Mouse (Mus musculus): Measurements from ENCODE around the gene Afap1l2. TPM values are rescaled to one million over a fixed set of nuclear protein-coding genes. Genes with fewer than 3 reads are reported as not detected.

The Afap1l2 gene
- polyA plus RNA-seq, 1 experiment = 7.6 TPM

- Histone ChIP-seq H3K4me1 (ENCODE audit: control insufficient read depth, insufficient read depth, insufficient read length) (no peaks in the 10 kb centered on the region), H3K27ac (ENCODE audit: insufficient read depth, low read length) (no peak overlapping the region), H3K36me3 (ENCODE audit: control insufficient read depth, insufficient read depth, low read length) (no peaks in the 10 kb centered on the region), H3K4me3 (ENCODE audit: extremely low read depth, insufficient read depth, insufficient read length) (no peak overlapping the region), H3K27me3 (ENCODE audit: control insufficient read depth, insufficient read depth, low read length) (no peaks in the 10 kb centered on the region)
- TF ChIP-seq CTCF (IDR thresholded peaks at IDR 0.05; ENCODE audit: extremely low read depth, insufficient read depth, insufficient read length, insufficient replicate concordance) (no peak), POLR2A (IDR thresholded peaks at IDR 0.05; ENCODE audit: low read depth, low read length) (no peak)
- 82% methylated on average over 4 of the region's 4 CpGs for WGBS
- no peak for DNase-seq (ENCODE audit: low read depth in 1 of 2, low spot score in 2 of 2)
Measured at GRCm38 (mm10) chr19:56993763-56994162, 14.3 kb downstream of the Afap1l2 start.

- WGBS = 52% methylated on average over 8 of the region's 8 CpGs
- Histone ChIP-seq H3K27me3 (ENCODE audit: control insufficient read depth, insufficient read depth, low read length) (no peaks in the 10 kb centered on the region), H3K4me1 (ENCODE audit: control insufficient read depth, insufficient read depth, insufficient read length) (no peaks in the 10 kb centered on the region), H3K27ac (ENCODE audit: insufficient read depth, low read length) (no peak overlapping the region), H3K4me3 (ENCODE audit: extremely low read depth, insufficient read depth, insufficient read length) (no peak overlapping the region), H3K36me3 (ENCODE audit: control insufficient read depth, insufficient read depth, low read length) (no peaks in the 10 kb centered on the region)
- no peak for DNase-seq (ENCODE audit: low read depth in 1 of 2, low spot score in 2 of 2)
- no peak for TF ChIP-seq POLR2A (IDR thresholded peaks at IDR 0.05; ENCODE audit: low read depth, low read length)
- no peak for TF ChIP-seq CTCF (IDR thresholded peaks at IDR 0.05; ENCODE audit: extremely low read depth, insufficient read depth, insufficient read length, insufficient replicate concordance)
Measured at GRCm38 (mm10) chr19:56992978-56993545, 15.0 kb downstream of the Afap1l2 start.

- H3K27ac ChIP-seq (ENCODE audit: insufficient read depth, low read length) = no peak overlapping the region
- H3K4me3 ChIP-seq (ENCODE audit: extremely low read depth, insufficient read depth, insufficient read length) = no peak overlapping the region
- H3K27me3 ChIP-seq (ENCODE audit: control insufficient read depth, insufficient read depth, low read length) = no peaks in the 10 kb centered on the region
- WGBS = 81% methylated on average over 14 of the region's 14 CpGs
- H3K4me1 ChIP-seq (ENCODE audit: control insufficient read depth, insufficient read depth, insufficient read length) = no peaks in the 10 kb centered on the region
- no peak for DNase-seq (ENCODE audit: low read depth in 1 of 2, low spot score in 2 of 2)
- TF ChIP-seq CTCF (IDR thresholded peaks at IDR 0.05; ENCODE audit: extremely low read depth, insufficient read depth, insufficient read length, insufficient replicate concordance) (no peak), POLR2A (IDR thresholded peaks at IDR 0.05; ENCODE audit: low read depth, low read length) (no peak)
- no peaks in the 10 kb centered on the region for H3K36me3 ChIP-seq (ENCODE audit: control insufficient read depth, insufficient read depth, low read length)
Measured at GRCm38 (mm10) chr19:56990367-56991111, 17.5 kb downstream of the Afap1l2 start.

- no peak for DNase-seq (ENCODE audit: low read depth in 1 of 2, low spot score in 2 of 2)
- TF ChIP-seq CTCF (IDR thresholded peaks at IDR 0.05; ENCODE audit: extremely low read depth, insufficient read depth, insufficient read length, insufficient replicate concordance) = no peak
- TF ChIP-seq POLR2A (IDR thresholded peaks at IDR 0.05; ENCODE audit: low read depth, low read length) = no peak
- no peaks in the 10 kb centered on the region for H3K27me3 ChIP-seq (ENCODE audit: control insufficient read depth, insufficient read depth, low read length)
- no peak overlapping the region for H3K27ac ChIP-seq (ENCODE audit: insufficient read depth, low read length)
- no peak overlapping the region for H3K4me3 ChIP-seq (ENCODE audit: extremely low read depth, insufficient read depth, insufficient read length)
- H3K36me3 ChIP-seq (ENCODE audit: control insufficient read depth, insufficient read depth, low read length) = no peaks in the 10 kb centered on the region
- no peaks in the 10 kb centered on the region for H3K4me1 ChIP-seq (ENCODE audit: control insufficient read depth, insufficient read depth, insufficient read length)
- WGBS = 81% methylated on average over 8 of the region's 8 CpGs
Measured at GRCm38 (mm10) chr19:56989171-56989570, 18.9 kb downstream of the Afap1l2 start.

GRCm38 (mm10) chr19:56984229-56984628 is 23.8 kb downstream of the Afap1l2 start:
- WGBS = 74% methylated on average over 4 of the region's 4 CpGs
- TF ChIP-seq POLR2A (IDR thresholded peaks at IDR 0.05; ENCODE audit: low read depth, low read length) (no peak), CTCF (IDR thresholded peaks at IDR 0.05; ENCODE audit: extremely low read depth, insufficient read depth, insufficient read length, insufficient replicate concordance) (no peak)
- 0 out of 2 replicates have a peak, but pooled peaks cover 3% of the 10 kb centered on the region for H3K4me1 ChIP-seq (ENCODE audit: control insufficient read depth, insufficient read depth, insufficient read length)

GRCm38 (mm10) chr19:56983757-56984156 is 24.3 kb downstream of the Afap1l2 start:
- no peaks in the 10 kb centered on the region for H3K36me3 ChIP-seq (ENCODE audit: control insufficient read depth, insufficient read depth, low read length)
- 0 out of 2 replicates have a peak, but pooled peaks cover 3% of the 10 kb centered on the region for H3K4me1 ChIP-seq (ENCODE audit: control insufficient read depth, insufficient read depth, insufficient read length)
- TF ChIP-seq CTCF (IDR thresholded peaks at IDR 0.05; ENCODE audit: extremely low read depth, insufficient read depth, insufficient read length, insufficient replicate concordance) (no peak), POLR2A (IDR thresholded peaks at IDR 0.05; ENCODE audit: low read depth, low read length) (no peak)
- 69% methylated on average over 10 of the region's 10 CpGs for WGBS
- no peak overlapping the region for H3K4me3 ChIP-seq (ENCODE audit: extremely low read depth, insufficient read depth, insufficient read length)
- H3K27me3 ChIP-seq (ENCODE audit: control insufficient read depth, insufficient read depth, low read length) = no peaks in the 10 kb centered on the region
- DNase-seq (ENCODE audit: low read depth in 1 of 2, low spot score in 2 of 2) = no peak
- no peak overlapping the region for H3K27ac ChIP-seq (ENCODE audit: insufficient read depth, low read length)

More at GRCm38 (mm10) chr19:56984229-56984628, 23.8 kb downstream of the Afap1l2 start:
- DNase-seq (ENCODE audit: low read depth in 1 of 2, low spot score in 2 of 2) = no peak
- Histone ChIP-seq H3K36me3 (ENCODE audit: control insufficient read depth, insufficient read depth, low read length) (no peaks in the 10 kb centered on the region), H3K27me3 (ENCODE audit: control insufficient read depth, insufficient read depth, low read length) (no peaks in the 10 kb centered on the region), H3K27ac (ENCODE audit: insufficient read depth, low read length) (no peak overlapping the region), H3K4me3 (ENCODE audit: extremely low read depth, insufficient read depth, insufficient read length) (no peak overlapping the region)

GRCm38 (mm10) chr19:56981760-56982159 is 26.3 kb downstream of the Afap1l2 start:
- Histone ChIP-seq H3K27me3 (ENCODE audit: control insufficient read depth, insufficient read depth, low read length) (no peaks in the 10 kb centered on the region), H3K36me3 (ENCODE audit: control insufficient read depth, insufficient read depth, low read length) (no peaks in the 10 kb centered on the region), H3K4me1 (ENCODE audit: control insufficient read depth, insufficient read depth, insufficient read length) (0 out of 2 replicates have a peak, but pooled peaks cover 3% of the 10 kb centered on the region), H3K4me3 (ENCODE audit: extremely low read depth, insufficient read depth, insufficient read length) (no peak overlapping the region), H3K27ac (ENCODE audit: insufficient read depth, low read length) (no peak overlapping the region)
- no peak for DNase-seq (ENCODE audit: low read depth in 1 of 2, low spot score in 2 of 2)
- no peak for TF ChIP-seq POLR2A (IDR thresholded peaks at IDR 0.05; ENCODE audit: low read depth, low read length)
- TF ChIP-seq CTCF (IDR thresholded peaks at IDR 0.05; ENCODE audit: extremely low read depth, insufficient read depth, insufficient read length, insufficient replicate concordance) = no peak
- WGBS = 75% methylated on average over 9 of the region's 9 CpGs
